Mouse (Mus musculus) gastrocnemius, postnatal 25 days (tissue): ENCODE results near the gene Klhl3. TPM values are rescaled to one million over a fixed set of nuclear protein-coding genes. Genes with fewer than 3 reads are reported as not detected.
"Not testable (repeated sequence)": the region's sequence is repeated elsewhere in the genome, so short reads cannot be mapped to it uniquely, and the experiment has no call there.

Experiments used
- DNase-seq: peaks from one replicate; pipeline ENCODE4 v3.0.0; 2022
- long read RNA-seq, 2 experiments: library from polyadenylated mRNA; stranded (forward); transcript quantifications; one replicate each; pipeline ENCODE4 v2.0.0; 2021
- total RNA-seq, 2 experiments: library from RNA; stranded (reverse); gene quantifications; 1 replicate in 1 of 2; 2 replicates in 1 of 2; pipeline ENCODE4 v1.2.3; 2021

Gene Klhl3
- total RNA-seq = under 1 TPM; 0.41 to 0.88 TPM
- long read RNA-seq, experiment 1, partial matches to known transcripts = 0 of 1 reads
- long read RNA-seq, experiment 1, other reads (novel, unspliced or antisense) = 1 of 1 reads
- long read RNA-seq, experiment 2, partial matches to known transcripts = 0 of 1 reads
- long read RNA-seq, experiment 2, other reads (novel, unspliced or antisense) = 1 of 1 reads

- DNase-seq = peak; percentile 56
These were observed at the start of gene Klhl3 for GRCm38 (mm10) chr13:58113061-58113900. Klhl3 (minus strand) TSS chr13:58113592.

- no peak for DNase-seq
These were observed 47.4 kb upstream of the Klhl3 start for GRCm38 (mm10) chr13:58160761-58161160.

- peak; percentile 67 for DNase-seq
These were observed 44.9 kb upstream of the Klhl3 start for GRCm38 (mm10) chr13:58158099-58158912.

- DNase-seq = peak; percentile 86
These were observed 44.2 kb upstream of the Klhl3 start, which contains the start of gene Idnk for GRCm38 (mm10) chr13:58157447-58158098. Idnk (plus strand) TSS chr13:58157649.

- DNase-seq = no peak
These were observed 43.6 kb upstream of the Klhl3 start for GRCm38 (mm10) chr13:58157036-58157435.

GRCm38 (mm10) chr13:58156031-58156430 lies 42.6 kb upstream of the Klhl3 start:
- no peak for DNase-seq

GRCm38 (mm10) chr13:58150442-58150841 lies 37.0 kb upstream of the Klhl3 start:
- no peak for DNase-seq

GRCm38 (mm10) chr13:58149629-58150028 lies 36.2 kb upstream of the Klhl3 start:
- no peak for DNase-seq

- no peak for DNase-seq
These were observed 35.7 kb upstream of the Klhl3 start for GRCm38 (mm10) chr13:58149033-58149558.

GRCm38 (mm10) chr13:58148256-58148831 lies 35.0 kb upstream of the Klhl3 start:
- DNase-seq = no peak

GRCm38 (mm10) chr13:58147760-58148159 lies 34.4 kb upstream of the Klhl3 start:
- no peak for DNase-seq

GRCm38 (mm10) chr13:58146603-58147002 lies 33.2 kb upstream of the Klhl3 start:
- not testable (repeated sequence) for DNase-seq

- no peak for DNase-seq
These were observed 18.3 kb upstream of the Klhl3 start for GRCm38 (mm10) chr13:58131692-58132091.

GRCm38 (mm10) chr13:58129687-58130246 lies 16.4 kb upstream of the Klhl3 start:
- no peak for DNase-seq

GRCm38 (mm10) chr13:58128768-58129671 lies 15.6 kb upstream of the Klhl3 start:
- peak; percentile 98 for DNase-seq

GRCm38 (mm10) chr13:58128396-58128767 lies 15.0 kb upstream of the Klhl3 start, which contains the start of gene Hnrnpa0:
Hnrnpa0 (minus strand) TSS chr13:58128556.
- DNase-seq = peak; percentile 92

GRCm38 (mm10) chr13:58127766-58128361 lies 14.5 kb upstream of the Klhl3 start:
- no peak for DNase-seq

GRCm38 (mm10) chr13:58126862-58127765 lies 13.7 kb upstream of the Klhl3 start:
- no peak for DNase-seq
